Mouse (Mus musculus) ovary, adult 18-20 months (tissue): ENCODE measurements around the gene Arl3.

ENCODE experiments used
- DNase-seq: peaks from one replicate; pipeline ENCODE4 v3.0.0; 2022; ENCODE audit warnings: low spot score, mixed read lengths

Arl3 gene

GRCm38 (mm10) chr19:46572951-46573937, at the start of gene Arl3, which contains the start of gene Sfxn2:
Gene Arl3, minus strand, starts transcription at chr19:46573198.
Gene Sfxn2, plus strand, starts transcription at chr19:46573365.
- DNase-seq, result peak; percentile 94

GRCm38 (mm10) chr19:46622659-46623193, 49.7 kb upstream of the Arl3 start:
- no peak for DNase-seq

DNA sequence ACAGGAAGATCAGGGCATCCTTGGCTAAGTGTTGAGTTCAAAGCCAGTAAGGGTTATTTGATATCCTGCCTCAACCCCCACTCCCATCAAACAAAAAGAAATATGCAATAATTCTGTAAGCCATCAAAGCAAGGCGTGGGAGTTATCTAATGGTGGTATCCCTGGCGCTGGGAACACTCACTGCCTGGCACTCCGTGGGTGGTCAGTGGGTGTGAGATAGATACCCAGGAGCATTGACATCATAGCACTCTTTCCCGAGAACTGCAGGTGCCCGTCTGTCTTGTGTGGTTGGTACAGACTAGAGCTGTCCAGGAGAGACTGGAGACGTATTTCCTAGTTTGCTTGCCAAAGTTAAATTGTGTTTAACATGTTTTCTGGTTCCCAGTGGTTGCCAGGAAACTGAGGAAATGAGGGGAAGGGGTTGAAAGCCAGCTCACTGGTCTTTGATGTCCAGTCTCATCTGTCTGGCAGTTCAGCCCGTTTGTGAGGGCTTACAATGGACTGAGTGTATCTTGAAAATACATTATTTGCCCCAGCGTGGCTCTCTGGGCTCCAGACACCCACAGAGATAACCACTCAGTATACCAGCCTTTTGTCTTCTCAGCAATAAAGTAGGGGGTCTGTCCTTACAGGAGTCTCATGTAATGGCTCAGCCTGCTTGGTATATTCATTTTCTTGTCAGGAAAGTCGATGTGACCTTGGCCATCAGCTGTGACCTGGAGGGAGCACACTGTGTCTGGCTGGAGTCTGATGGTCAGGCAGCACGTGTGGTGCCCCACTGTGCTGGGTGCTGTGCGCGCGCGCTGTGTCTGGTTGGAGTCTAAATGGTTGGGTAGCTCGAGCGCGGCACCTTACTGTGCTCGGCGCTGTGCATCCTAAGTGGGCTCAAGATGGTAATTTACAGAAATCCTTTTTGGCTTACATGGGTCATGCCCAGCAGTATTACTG, 48.5 kb upstream of the Arl3 start:
- DNase-seq, result no peak

DNA sequence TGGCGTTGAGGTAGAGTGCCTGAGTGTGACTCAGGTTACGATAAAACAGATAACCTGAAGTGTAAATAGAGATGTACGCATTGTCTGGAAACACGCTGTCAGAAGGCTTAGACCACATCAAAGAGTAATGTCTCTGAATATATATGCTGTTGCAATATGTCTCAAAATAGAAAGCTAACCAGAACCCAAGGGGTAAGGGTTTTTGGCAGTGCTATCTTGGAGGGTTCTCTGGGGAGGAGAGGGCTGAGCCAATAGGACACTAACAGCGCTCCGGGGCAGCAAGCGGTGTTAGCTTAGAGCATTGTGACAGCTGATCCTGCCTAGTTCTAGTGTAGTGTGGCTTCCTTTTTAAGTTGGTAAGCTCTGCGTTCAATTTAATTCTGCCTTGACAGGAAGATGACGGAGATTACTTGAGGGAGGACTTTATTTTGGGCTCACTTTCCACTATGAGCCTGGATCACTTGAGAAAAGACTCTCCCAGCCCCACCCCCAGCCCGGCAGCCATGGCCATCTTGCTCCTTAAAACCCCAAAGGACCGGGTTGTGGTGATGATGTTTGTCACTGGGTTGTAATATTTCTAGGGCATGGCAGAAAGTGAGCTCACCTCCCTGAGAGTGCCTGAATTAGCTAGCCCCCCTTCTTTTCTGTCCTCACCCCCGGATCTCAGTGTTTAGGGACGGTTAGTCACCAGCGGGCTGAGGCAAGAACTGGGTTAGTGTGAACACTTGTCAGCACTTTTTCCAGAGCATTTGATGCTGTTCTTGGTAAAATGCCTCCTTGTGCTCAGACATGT, 47.2 kb upstream of the Arl3 start:
- DNase-seq, result no peak

DNA sequence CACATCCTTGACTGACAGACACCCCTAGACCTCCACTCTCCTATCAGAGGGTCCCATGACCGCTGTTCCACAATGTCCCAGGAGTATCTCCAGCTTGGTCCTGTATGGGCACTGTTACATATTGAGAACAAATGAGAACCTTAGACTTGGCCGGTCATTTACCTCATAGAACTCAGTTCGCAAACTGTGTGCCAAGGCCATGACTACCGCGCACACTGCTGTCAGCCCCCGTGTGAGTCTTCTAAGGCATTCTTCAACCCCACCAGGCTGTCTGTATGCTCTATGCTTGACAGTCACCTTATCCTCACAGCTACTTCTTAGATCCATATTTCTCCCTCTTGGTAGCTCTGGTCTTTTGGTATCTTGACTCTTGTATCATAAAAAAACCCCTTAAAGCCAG, 46.5 kb upstream of the Arl3 start:
- no peak for DNase-seq

- DNase-seq, result peak; percentile 49
Observed at GRCm38 (mm10) chr19:46619001-46619400, 46.0 kb upstream of the Arl3 start.

DNA sequence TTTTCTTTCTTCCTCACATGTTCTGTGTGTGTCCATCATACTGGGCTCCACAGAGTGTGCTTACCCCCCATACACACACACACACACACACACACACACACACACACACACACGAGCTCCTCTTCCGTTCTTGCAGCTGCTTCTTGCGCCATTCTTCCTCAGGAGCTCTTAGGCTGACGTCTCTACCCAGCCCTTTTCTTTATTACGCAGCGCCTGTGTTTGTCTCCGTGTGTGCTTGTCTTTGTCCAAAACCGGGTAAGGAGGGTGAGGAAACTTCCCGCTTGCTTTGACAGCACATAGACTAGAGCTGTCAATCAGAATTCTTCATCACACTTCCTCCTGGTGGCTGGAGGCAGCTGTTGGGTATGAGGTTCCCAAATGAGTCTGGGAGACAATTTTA, 45.3 kb upstream of the Arl3 start:
- DNase-seq, result no peak

- no peak for DNase-seq
Observed at GRCm38 (mm10) chr19:46617361-46617760, 44.4 kb upstream of the Arl3 start.

DNA sequence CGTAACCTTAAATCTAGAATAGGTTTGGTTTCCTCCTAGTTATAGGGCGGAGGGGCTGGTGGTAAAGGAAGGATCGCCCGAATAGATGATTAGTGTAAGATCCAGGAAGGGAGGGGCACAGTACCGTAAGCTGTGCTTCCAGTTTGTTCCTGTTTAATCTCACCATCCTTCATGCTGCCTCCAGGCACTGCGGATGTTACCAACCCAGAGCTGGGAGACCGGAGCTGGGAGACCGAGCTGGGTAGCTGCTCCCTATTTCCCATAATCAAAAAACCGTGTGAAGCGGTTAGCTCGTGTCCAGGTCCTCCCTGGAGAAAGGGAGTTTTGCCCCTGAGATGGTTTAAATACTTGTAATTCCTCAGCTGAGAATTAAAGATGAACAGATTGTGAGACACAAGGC, 43.4 kb upstream of the Arl3 start:
- DNase-seq, result no peak

- DNase-seq, result no peak
Observed at GRCm38 (mm10) chr19:46608158-46608557, 35.2 kb upstream of the Arl3 start.

- DNase-seq, result no peak
Observed at GRCm38 (mm10) chr19:46607424-46607823, 34.4 kb upstream of the Arl3 start.

- no peak for DNase-seq
Observed at GRCm38 (mm10) chr19:46606718-46607117, 33.7 kb upstream of the Arl3 start.

DNA sequence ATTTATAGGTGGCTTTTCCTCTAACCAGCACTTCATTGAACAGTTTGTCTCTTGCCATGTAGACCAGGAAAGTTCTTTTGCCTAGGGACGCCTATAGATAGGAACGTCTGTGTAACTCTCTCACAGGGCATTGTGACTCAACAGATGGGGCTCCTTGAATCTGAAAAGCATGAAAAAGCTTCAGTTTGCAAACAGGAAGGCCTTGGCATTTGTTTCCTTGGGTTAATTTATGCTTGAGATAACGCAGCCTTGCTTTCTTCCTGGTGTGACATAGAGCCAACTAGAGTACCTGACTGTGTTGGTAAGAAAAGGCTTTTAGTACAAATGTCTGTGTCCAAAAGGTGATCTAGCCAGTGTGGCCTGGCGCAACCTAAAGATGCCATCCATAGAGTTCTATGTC, 29.4 kb upstream of the Arl3 start:
- no peak for DNase-seq

GRCm38 (mm10) chr19:46601491-46601890, 28.5 kb upstream of the Arl3 start:
- no peak for DNase-seq

DNA sequence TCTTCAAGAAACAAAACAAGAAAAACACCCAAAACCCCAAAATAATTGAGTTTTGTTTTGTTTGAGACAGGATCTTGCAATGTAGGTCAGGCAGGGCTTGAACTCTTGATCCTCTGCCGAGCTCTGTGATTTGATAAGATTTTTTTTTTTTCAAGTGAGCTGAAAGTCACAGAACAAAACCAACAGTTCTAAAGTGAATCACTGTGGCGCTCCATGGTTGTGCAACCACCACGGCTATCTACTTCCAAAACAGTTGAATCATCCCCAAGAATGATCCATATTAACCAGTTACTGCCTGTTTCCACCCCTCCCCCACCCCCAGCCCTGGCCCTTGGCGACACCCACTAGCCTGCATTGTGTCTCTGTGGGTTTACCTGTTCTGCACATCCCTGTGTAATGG, 27.4 kb upstream of the Arl3 start:
- no peak for DNase-seq

- no peak for DNase-seq
Observed at GRCm38 (mm10) chr19:46599375-46600256, 26.6 kb upstream of the Arl3 start.

GRCm38 (mm10) chr19:46598720-46599252, 25.8 kb upstream of the Arl3 start, which contains the start of gene Wbp1l:
Gene Wbp1l, plus strand, starts transcription at chr19:46599084.
- peak; percentile 98 for DNase-seq

DNA sequence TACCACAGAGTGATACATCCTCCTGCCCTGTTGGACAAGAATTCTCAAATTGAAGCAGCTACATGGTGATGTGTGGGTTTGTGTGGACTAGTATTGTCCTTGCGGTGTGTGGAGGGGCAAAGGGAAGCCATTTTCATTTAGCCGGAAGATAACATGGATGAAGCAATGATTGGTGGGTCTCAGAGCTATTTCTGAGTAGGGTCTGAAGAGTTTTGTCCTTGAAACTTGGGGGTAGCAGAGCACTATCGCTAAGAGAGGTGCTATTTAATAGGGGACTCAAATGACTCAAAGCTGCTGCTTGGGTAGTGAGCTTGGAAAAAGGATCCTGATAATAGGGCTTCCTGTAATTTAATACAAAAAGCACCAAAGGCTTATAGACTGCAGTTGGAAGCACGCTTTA, 25.2 kb upstream of the Arl3 start:
- no peak for DNase-seq

- DNase-seq, result no peak
Observed at GRCm38 (mm10) chr19:46592751-46593439, 19.9 kb upstream of the Arl3 start.
